In the genomic region with DNA sequence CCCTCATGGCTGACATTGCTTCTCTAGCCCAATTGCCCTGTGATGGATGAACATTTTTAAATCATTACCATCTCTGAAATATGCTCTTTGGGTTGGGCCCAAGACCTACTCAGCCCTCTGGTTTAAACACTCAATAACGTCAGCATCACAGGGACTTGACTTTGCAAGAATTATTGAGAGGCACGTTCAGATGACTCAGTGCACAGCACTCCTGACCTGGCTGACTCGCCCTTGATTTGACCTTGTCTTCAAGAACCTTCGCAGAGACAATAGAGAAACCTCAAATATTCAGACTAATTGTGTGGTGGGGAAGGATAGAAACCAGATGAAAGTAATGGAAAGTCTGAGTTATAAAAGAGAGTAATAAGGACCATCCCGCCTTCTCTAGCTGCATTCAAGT, we compare ENCODE assay signal across 24 mouse cellular contexts.
A peak's percentile ranks its signal among the peaks of the same experiment; 100 is the strongest.
DNase-seq lines count a peak whose midpoint lies in the region; ATAC-seq and TF ChIP-seq lines count a peak whose summit lies in the region.
"Had no signal": no experiment of that assay in that cellular context is flagged by ENCODE, and none has a peak within 500 bp of the region (broad histone marks: within the 10 kb centered on the region; RNA-seq: fewer than 3 reads in every experiment).

No protein-coding gene starts in this region.

- no peak overlapping the region for H3K9ac ChIP-seq in neural tube, embryonic 15.5 days (replicated peaks)
- H3K9ac ChIP-seq: embryonic facial prominence, embryonic 13.5 days; heart, embryonic 13.5 days; hindbrain, embryonic 13.5 days; limb, embryonic 12.5 days; liver, embryonic 12.5 days; midbrain, embryonic 12.5 days had no signal

- H3K4me3 ChIP-seq in kidney, adult 2 months (ENCODE audit: insufficient read depth, low read depth, low read length) = no peak overlapping the region
- no peak overlapping the region for H3K4me3 ChIP-seq in neural tube, embryonic 15.5 days (replicated peaks)
- H3K4me3 ChIP-seq: embryonic facial prominence, embryonic 13.5 days; heart, adult 2 months; heart, embryonic 13.5 days; hindbrain, embryonic 13.5 days; limb, embryonic 12.5 days; liver, embryonic 12.5 days; midbrain, embryonic 12.5 days had no signal

- no peak for TF ChIP-seq POLR2A in kidney, adult 2 months (IDR thresholded peaks at IDR 0.05; ENCODE audit: low read depth, low read length)

- no peak overlapping the region for H3K27ac ChIP-seq in kidney, adult 2 months (ENCODE audit: insufficient read depth, low read depth, low read length)
- H3K27ac ChIP-seq in neural tube, embryonic 15.5 days (replicated peaks) = no peak overlapping the region
- H3K27ac ChIP-seq: embryonic facial prominence, embryonic 13.5 days; heart, adult 2 months; heart, embryonic 13.5 days; hindbrain, embryonic 13.5 days; liver, embryonic 12.5 days; midbrain, embryonic 12.5 days had no signal

- no peaks in the 10 kb centered on the region for H3K4me1 ChIP-seq in kidney, adult 2 months (ENCODE audit: control insufficient read depth, insufficient read depth, low read length)
- H3K4me1 ChIP-seq in neural tube, embryonic 15.5 days = 0 out of 2 replicates have a peak, but pooled peaks cover 9% of the 10 kb centered on the region
- H3K4me1 ChIP-seq: liver, embryonic 12.5 days; midbrain, embryonic 12.5 days had no signal

- no peaks in the 10 kb centered on the region for H3K27me3 ChIP-seq in kidney, adult 2 months (replicated peaks; ENCODE audit: control insufficient read depth, insufficient read depth, low read length)
- H3K27me3 ChIP-seq in neural tube, embryonic 15.5 days (replicated peaks) = no peaks in the 10 kb centered on the region
- H3K27me3 ChIP-seq: hindbrain, embryonic 13.5 days; limb, embryonic 12.5 days; liver, embryonic 12.5 days; midbrain, embryonic 12.5 days had no signal

- 65% methylated on average over 5 of the region's 5 CpGs for WGBS in kidney, adult 2 months
- 67% methylated on average over 5 of the region's 5 CpGs for WGBS in neural tube, embryonic 15.5 days

- H3K4me2 ChIP-seq in neural tube, embryonic 15.5 days = no peak overlapping the region
- H3K4me2 ChIP-seq: embryonic facial prominence, embryonic 13.5 days; heart, embryonic 13.5 days; hindbrain, embryonic 13.5 days; limb, embryonic 12.5 days; liver, embryonic 12.5 days; midbrain, embryonic 12.5 days had no signal

- no peak for ATAC-seq in neural tube, embryonic 15.5 days (ENCODE audit: low FRiP score)
- ATAC-seq: forebrain, embryonic 16.5 days; liver, embryonic 12.5 days had no signal

- no peaks in the 10 kb centered on the region for H3K36me3 ChIP-seq in kidney, adult 2 months (ENCODE audit: control insufficient read depth, insufficient read depth, low read length)
- H3K36me3 ChIP-seq in neural tube, embryonic 15.5 days = no peaks in the 10 kb centered on the region
- H3K36me3 ChIP-seq: embryonic facial prominence, embryonic 13.5 days; heart, embryonic 13.5 days; hindbrain, embryonic 13.5 days; limb, embryonic 12.5 days; liver, embryonic 12.5 days; midbrain, embryonic 12.5 days had no signal

- no peak for TF ChIP-seq CTCF in kidney, adult 2 months (conservative IDR thresholded peaks at IDR 0.05; ENCODE audit: insufficient read depth, insufficient read length, low read depth, low read length)

- DNase-seq in kidney, adult 2 months = peak; percentile 13
- no peak for DNase-seq in kidney, adult 18-20 months
- peak; percentile 92 for DNase-seq in Muller cell, postnatal 12 days (ENCODE audit: inconsistent ontology term)
- peak; percentile 47 for DNase-seq in adrenal gland, postnatal 14 days
- peak; percentile 40 for DNase-seq in forelimb bud, embryonic 11.5 days (ENCODE audit: low read depth, low spot score)
- no peak for DNase-seq in urinary bladder, postnatal 4 days (ENCODE audit: low spot score in 2 of 2)
- DNase-seq: cerebellum, adult 9-10 months; gastrocnemius, postnatal 36 days; heart, adult 2 months; heart, postnatal 14 days; kidney, adult 8-10 months; kidney, postnatal 14 days; lung, adult 18-20 months; lung, postnatal 10 days; thymus, adult 2 months; thymus, postnatal 4 days had no signal

- no peaks in the 10 kb centered on the region; the same call in 1 of the 2 replicates for H3K9me3 ChIP-seq in neural tube, embryonic 15.5 days (replicated peaks)
- H3K9me3 ChIP-seq: embryonic facial prominence, embryonic 13.5 days; heart, embryonic 13.5 days; hindbrain, embryonic 13.5 days; limb, embryonic 12.5 days; liver, embryonic 12.5 days; midbrain, embryonic 12.5 days had no signal

Comparison
In these comparisons a context has a peak if more than half of its experiments do, and no peak if none do; other contexts are left out.
1. DNase-seq: peak in kidney, adult 2 months (single experiment), Muller cell, postnatal 12 days (single experiment), adrenal gland, postnatal 14 days (single experiment) and forelimb bud, embryonic 11.5 days (single experiment); none in kidney, adult 18-20 months (single experiment) and urinary bladder, postnatal 4 days (0 of 2).